Mouse (Mus musculus) embryonic facial prominence, embryonic 14.5 days (tissue): Measurements from ENCODE around the gene Mamld1. TPM values are rescaled to one million over a fixed set of nuclear protein-coding genes. Genes with fewer than 3 reads are reported as not detected.
"Not testable (repeated sequence)": the region's sequence is repeated elsewhere in the genome, so short reads cannot be mapped to it uniquely, and the experiment has no call there.

Experiments
- ATAC-seq: fragments of 200-750 bp; cut with Nextera tagmentation; 2 replicates; pipeline ENCODE4 v1.8.0; 2017; ENCODE audit warnings: low read depth, moderate number of reproducible peaks, moderate TSS enrichment
- DNase-seq: peaks from one replicate; pipeline ENCODE4 v3.0.0-alpha.2; 2015; ENCODE audit warnings: low spot score
- H3K27ac ChIP-seq: fragments of 300-500 bp; sonication (generic); replicated peaks from 2 replicates; pipeline ENCODE4 v1.5.1; 2014; ENCODE audit warnings: low read depth, mild to moderate bottlenecking, low read length, moderate library complexity
- H3K27me3 ChIP-seq: fragments of 300-500 bp; sonication (generic); replicated peaks from 2 replicates; pipeline ENCODE4 v1.6.1; 2014; ENCODE audit warnings: low read length; ENCODE audit not compliant: control insufficient read depth, insufficient read depth
- H3K36me3 ChIP-seq: fragments of 300-500 bp; sonication (generic); 2 replicates; pipeline ENCODE4 v1.6.1; 2014; ENCODE audit warnings: low read length, mixed read lengths; ENCODE audit not compliant: control insufficient read depth, insufficient read depth
- H3K4me1 ChIP-seq: fragments of 300-500 bp; sonication (generic); 2 replicates; pipeline ENCODE4 v1.6.1; 2014; ENCODE audit warnings: antibody characterized with exemption, low read length; ENCODE audit not compliant: control insufficient read depth, insufficient read depth
- H3K4me2 ChIP-seq: fragments of 300-500 bp; sonication (generic); 2 replicates; pipeline ENCODE4 v1.6.1; 2014; ENCODE audit warnings: low read depth, mild to moderate bottlenecking, low read length, moderate library complexity, mixed read lengths
- H3K4me3 ChIP-seq: fragments of 300-500 bp; sonication (generic); 2 replicates; pipeline ENCODE4 v1.5.1; 2014; ENCODE audit warnings: low read depth, mild to moderate bottlenecking, low read length
- H3K9ac ChIP-seq: fragments of 300-500 bp; sonication (generic); 2 replicates; pipeline ENCODE4 v1.6.1; 2014; ENCODE audit warnings: low read depth, mild to moderate bottlenecking, low read length, moderate library complexity, mixed read lengths
- H3K9me3 ChIP-seq: fragments of 300-500 bp; sonication (generic); 2 replicates; pipeline ENCODE4 v1.6.1; 2016; ENCODE audit warnings: low read length; ENCODE audit not compliant: control insufficient read depth
- WGBS: fragments of 180-500 bp; shearing (Covaris S2); extraction: QIAGEN DNeasy Blood & Tissue Kit; methylation state at CpG from one replicate; pipeline ENCODE4 v1.1.7; 2014; 5-methylcytosine and 5-hydroxymethylcytosine counted together
- polyA plus RNA-seq: library from polyadenylated mRNA; unstranded; fragments of >200 nt; fragmentation: Nextera tagmentation; extraction: Ambion mirVana; gene quantifications from 2 replicates; pipeline ENCODE4 v1.2.1, GENCODE M21; 2014

Mamld1 gene
- polyA plus RNA-seq: 5.5 and 6.3 TPM in 2 replicates

DNA sequence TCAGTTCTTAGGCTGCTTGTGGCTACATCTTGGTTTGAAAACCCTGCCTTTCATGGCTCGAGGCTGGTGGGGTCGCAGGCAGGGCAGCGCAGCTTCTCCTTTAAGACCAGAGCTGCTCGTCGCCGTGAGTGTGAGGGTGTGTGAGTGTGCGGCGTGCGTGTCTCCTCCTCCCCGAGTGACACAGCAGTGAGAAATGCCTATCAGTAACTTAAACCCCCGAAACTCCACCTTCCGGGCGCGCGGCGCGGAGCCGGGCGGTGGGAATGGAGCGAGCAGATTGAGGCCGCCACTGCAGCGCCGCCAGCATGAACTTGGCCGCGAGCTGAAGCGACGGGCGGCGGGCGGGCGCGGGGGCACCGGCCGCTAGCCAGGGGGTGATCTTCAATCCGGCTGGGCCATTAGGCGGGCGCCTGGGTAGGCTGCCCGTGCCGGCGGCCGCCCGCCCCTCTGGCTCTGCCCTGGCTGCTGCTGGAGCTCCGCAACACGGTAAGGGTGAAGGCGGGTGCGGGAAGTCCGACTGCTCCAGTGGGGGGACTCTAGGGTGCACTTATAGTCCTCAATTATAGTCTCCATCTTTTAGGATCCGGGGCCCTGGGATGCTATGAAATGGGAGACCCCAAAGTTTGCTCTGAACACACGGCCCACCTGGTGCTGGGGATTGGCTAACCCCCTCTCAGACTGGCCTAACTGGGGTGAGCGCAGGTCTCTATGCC, at the start of gene Mamld1:
Gene Mamld1 (plus strand): TSS at position 393 of the 713 bp plus-strand sequence.
- no peaks in the 10 kb centered on the region for H3K9me3 ChIP-seq
- 15% methylated on average over 24 of the region's 50 CpGs for WGBS
- H3K4me1 ChIP-seq: no peaks in the 10 kb centered on the region
- DNase-seq (peak; percentile 69), ATAC-seq (peak; percentile 83)
- no peak within 1 kb of the TSS for H3K27ac ChIP-seq
- peaks cover 32% of the 10 kb centered on the region for H3K27me3 ChIP-seq
- peak within 1 kb of the TSS; percentile 73 for H3K4me2 ChIP-seq
- H3K9ac ChIP-seq: peak within 1 kb of the TSS; percentile 56
- H3K4me3 ChIP-seq: peak within 1 kb of the TSS; percentile 49
- H3K36me3 ChIP-seq: no peaks in the 10 kb centered on the region

GRCm38 (mm10) chrX:71024718-71025117, 25.3 kb upstream of the Mamld1 start:
- Histone ChIP-seq H3K4me3 (no peak overlapping the region), H3K9ac (no peak overlapping the region), H3K27ac (no peak overlapping the region), H3K27me3 (0 out of 2 replicates have a peak, but pooled peaks cover 3% of the 10 kb centered on the region), H3K4me1 (no peaks in the 10 kb centered on the region), H3K36me3 (no peaks in the 10 kb centered on the region), H3K9me3 (no peaks in the 10 kb centered on the region), H3K4me2 (no peak overlapping the region)
- ATAC-seq (no peak), DNase-seq (no peak)

GRCm38 (mm10) chrX:71028007-71028406, 22.0 kb upstream of the Mamld1 start:
- Histone ChIP-seq H3K4me2 (no peak overlapping the region), H3K4me3 (no peak overlapping the region), H3K9me3 (no peaks in the 10 kb centered on the region), H3K27me3 (no peaks in the 10 kb centered on the region), H3K27ac (no peak overlapping the region), H3K36me3 (no peaks in the 10 kb centered on the region), H3K9ac (no peak overlapping the region), H3K4me1 (no peaks in the 10 kb centered on the region)
- DNase-seq: no peak
- ATAC-seq: no peak
- 75% methylated on average over 4 of the region's 4 CpGs for WGBS

DNA sequence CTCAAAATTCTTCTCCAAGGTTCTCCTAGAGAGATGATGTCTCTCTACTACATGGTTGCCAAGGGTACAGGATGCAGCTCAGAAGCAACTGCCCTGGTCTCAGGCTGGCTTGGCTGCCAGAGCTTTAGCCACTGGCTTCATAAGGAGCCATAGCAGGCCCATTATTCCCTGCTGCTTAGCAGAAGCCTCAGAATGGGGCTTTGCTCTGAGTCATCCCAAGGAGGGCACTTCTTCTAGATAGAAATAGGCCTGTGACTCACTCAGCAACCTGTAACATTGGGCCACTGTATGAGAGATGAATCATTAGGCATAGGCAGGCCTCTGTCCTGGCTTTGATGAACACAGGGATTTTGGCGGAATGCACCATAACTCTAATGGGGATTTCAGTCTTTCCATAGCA, 21.1 kb upstream of the Mamld1 start:
- H3K27me3 ChIP-seq: not testable (repeated sequence)

GRCm38 (mm10) chrX:71050677-71051311, 738 bp downstream of the Mamld1 start:
- peaks cover 32% of the 10 kb centered on the region for H3K27me3 ChIP-seq

More for the DNA sequence above, 21.1 kb upstream of the Mamld1 start:
- H3K27ac ChIP-seq, H3K36me3 ChIP-seq, ATAC-seq, DNase-seq, H3K4me2 ChIP-seq, H3K9me3 ChIP-seq, H3K4me1 ChIP-seq, H3K9ac ChIP-seq, H3K4me3 ChIP-seq: not testable (repeated sequence)
- 76% methylated on average over 1 of the region's 1 CpGs for WGBS

DNA sequence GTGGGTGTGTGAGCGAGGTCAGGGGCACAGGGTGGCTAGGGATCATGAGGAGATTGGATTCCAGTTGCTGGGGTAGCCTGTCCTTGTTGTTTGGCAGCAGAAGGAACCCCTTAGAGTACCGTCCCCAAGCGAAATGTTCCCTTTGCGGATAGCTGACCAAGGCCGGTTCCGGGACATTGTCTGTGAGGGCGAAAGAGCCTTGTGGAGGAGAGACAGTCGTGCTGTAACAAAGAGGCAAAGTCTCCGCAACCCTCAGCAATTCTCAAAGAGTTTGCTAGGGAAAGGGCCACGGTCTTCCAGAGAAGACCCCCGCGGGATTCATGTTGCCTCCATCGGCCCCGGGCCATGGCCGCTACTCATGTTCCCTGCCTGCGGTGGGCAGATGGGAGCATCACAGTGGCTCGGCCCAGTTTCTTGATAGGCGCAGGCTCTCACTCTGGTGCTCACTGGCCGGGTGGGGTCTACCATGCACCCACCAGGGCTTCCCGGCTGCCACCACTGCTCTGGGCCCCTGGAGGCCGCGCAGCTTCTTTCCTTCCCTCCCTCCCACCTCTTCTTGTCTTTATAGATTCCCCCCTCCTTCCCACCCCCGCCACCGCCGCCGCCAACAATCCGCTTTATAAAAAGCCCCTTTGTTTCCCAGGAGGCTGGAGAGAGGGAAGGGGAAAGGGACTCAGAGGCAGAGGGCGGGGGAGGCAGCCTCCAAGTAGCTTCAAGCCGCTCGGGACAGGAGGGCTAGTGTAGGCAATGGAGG, 1.5 kb downstream of the Mamld1 start:
- Histone ChIP-seq H3K9me3 (no peaks in the 10 kb centered on the region), H3K36me3 (no peaks in the 10 kb centered on the region), H3K9ac (peak overlapping the region; percentile 56), H3K4me2 (peak overlapping the region; percentile 73), H3K27ac (no peak overlapping the region), H3K4me1 (no peaks in the 10 kb centered on the region), H3K4me3 (peak overlapping the region; percentile 49), H3K27me3 (peaks cover 32% of the 10 kb centered on the region)
- ATAC-seq (peak; percentile 75), DNase-seq (peak; percentile 48)
- 26% methylated on average over 17 of the region's 30 CpGs for WGBS

More at GRCm38 (mm10) chrX:71050677-71051311, 738 bp downstream of the Mamld1 start:
- ATAC-seq (no peak), DNase-seq (no peak)
- Histone ChIP-seq H3K9ac (peak overlapping the region; percentile 56), H3K27ac (no peak overlapping the region), H3K4me3 (peak overlapping the region; percentile 49), H3K4me2 (peak overlapping the region; percentile 73), H3K9me3 (no peaks in the 10 kb centered on the region), H3K4me1 (no peaks in the 10 kb centered on the region), H3K36me3 (no peaks in the 10 kb centered on the region)
- 29% methylated on average over 22 of the region's 26 CpGs for WGBS

GRCm38 (mm10) chrX:71052115-71052478, 2.0 kb downstream of the Mamld1 start:
- H3K27me3 ChIP-seq: peaks cover 32% of the 10 kb centered on the region
- DNase-seq (peak; percentile 56), ATAC-seq (peak; percentile 68)
- H3K4me1 ChIP-seq: no peaks in the 10 kb centered on the region
- 28% methylated on average over 5 of the region's 19 CpGs for WGBS
- H3K4me2 ChIP-seq: peak overlapping the region; percentile 73
- no peaks in the 10 kb centered on the region for H3K9me3 ChIP-seq
- H3K4me3 ChIP-seq: peak overlapping the region; percentile 49
- H3K36me3 ChIP-seq: no peaks in the 10 kb centered on the region
- peak overlapping the region; percentile 56 for H3K9ac ChIP-seq
- no peak overlapping the region for H3K27ac ChIP-seq

GRCm38 (mm10) chrX:71052481-71053216, 2.6 kb downstream of the Mamld1 start:
- DNase-seq (peak; percentile 22), ATAC-seq (peak; percentile 35)
- Histone ChIP-seq H3K27me3 (peaks cover 31% of the 10 kb centered on the region), H3K4me1 (no peaks in the 10 kb centered on the region), H3K4me2 (peak overlapping the region; percentile 73), H3K36me3 (no peaks in the 10 kb centered on the region), H3K4me3 (peak overlapping the region; percentile 49), H3K9me3 (no peaks in the 10 kb centered on the region), H3K27ac (no peak overlapping the region), H3K9ac (no peak overlapping the region)
- WGBS: 30% methylated on average over 8 of the region's 8 CpGs
